Mouse (Mus musculus): Measurements from ENCODE around the gene Ptpn20. TPM values are rescaled to one million over a fixed set of nuclear protein-coding genes. Genes with fewer than 3 reads are reported as not detected.
A peak's percentile ranks its signal among the peaks of the same experiment; 100 is the strongest.

The Ptpn20 gene
- total RNA-seq (2021) = not detected in 2 replicates
- long read RNA-seq, experiment 1 = 0 reads
- long read RNA-seq, experiment 2 = 0 reads

DNA sequence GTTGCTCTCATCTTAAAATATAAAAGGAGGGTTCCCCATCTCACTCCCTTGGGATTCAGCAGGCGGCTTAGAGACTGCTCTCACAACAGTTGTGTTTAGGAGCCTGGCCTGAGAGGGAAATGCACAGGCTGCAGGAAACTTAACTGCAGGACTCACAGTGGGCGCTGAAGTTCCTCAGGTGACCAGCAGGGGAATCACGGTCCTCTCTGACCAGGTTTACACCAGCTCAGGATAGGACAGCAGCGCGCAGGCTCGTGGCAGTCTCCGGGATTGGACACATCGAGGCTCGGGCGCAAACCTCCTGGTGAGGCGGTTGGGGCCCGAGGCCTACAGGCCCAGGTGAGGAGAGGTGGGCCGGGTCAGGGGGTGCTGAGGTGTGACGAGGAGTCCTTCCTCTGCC is at the start of gene Ptpn20:
Gene Ptpn20 (plus strand): TSS at position 257 of the 400 bp plus-strand sequence.
- DNase-seq = peak; percentile 4

GRCm38 (mm10) chr14:33539559-33540167 is 49.3 kb upstream of the Ptpn20 start:
- DNase-seq = no peak

DNA sequence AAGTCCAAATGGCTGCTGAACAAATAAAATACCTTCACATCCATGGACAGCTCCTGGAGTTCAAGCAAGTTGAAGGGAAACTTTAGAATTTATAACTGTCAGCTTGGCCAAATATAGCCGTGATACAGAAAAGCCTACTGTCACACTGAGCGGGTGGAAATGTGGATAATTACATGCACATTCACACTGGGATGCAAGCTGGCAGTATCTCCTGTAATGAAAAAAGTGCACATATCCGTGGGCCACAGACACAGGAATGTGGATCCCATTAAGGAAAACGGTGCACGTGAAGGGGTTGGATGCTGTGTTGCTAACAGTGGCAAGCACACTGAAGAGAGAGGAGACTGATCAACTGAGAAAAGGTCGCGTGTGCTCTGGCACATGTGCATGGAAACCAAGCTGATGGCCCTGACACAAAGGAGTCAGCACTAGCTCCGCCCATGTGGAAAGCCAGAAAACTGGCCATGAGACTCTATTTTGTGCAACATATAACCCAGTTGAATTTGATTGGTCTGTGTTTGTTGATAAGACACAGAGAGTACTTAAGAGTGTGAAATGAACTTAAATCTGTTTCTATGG is 43.4 kb upstream of the Ptpn20 start:
- DNase-seq = no peak

DNA sequence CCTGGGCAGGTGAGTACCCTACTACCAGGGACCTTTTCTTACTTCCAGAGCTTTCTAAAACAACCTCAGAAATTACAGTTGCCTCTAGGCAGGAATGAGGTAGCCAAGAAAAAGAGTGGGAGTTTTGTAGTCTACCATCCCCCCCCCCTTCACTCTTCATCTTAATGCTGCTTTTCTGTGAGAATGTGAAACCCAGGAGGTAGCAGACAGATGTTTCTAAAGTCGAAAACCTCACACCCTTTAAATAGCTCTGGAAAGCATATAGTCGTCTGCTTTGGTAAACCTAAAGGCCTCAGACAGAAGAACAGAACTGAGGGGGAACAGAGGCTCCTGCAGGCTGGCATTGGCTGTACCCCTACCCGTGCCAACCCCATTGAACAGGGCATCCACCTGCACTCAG is 40.4 kb upstream of the Ptpn20 start:
- DNase-seq = no peak

DNA sequence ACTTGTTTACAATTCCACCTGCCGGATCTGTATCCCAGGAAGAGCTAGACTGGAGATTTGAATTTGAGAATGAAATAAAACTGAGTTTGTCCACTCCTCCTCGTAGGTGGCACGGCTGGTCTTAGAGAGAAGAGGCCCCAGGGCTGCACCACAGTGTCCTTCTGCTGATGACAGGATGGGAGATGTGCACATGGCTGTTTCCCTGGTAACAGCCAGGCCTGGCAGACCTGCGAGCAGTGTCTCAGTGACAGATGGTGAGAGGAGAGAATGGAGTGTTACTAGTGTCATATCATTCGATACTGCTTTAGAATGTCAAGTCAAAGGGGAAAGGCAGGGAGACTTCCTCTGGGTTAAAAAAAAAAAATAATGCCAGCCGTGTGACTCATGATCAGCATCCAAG is 39.2 kb upstream of the Ptpn20 start:
- peak; percentile 16 for DNase-seq

- DNase-seq = no peak
These were observed 18.3 kb upstream of the Ptpn20 start for GRCm38 (mm10) chr14:33570737-33571136.

DNA sequence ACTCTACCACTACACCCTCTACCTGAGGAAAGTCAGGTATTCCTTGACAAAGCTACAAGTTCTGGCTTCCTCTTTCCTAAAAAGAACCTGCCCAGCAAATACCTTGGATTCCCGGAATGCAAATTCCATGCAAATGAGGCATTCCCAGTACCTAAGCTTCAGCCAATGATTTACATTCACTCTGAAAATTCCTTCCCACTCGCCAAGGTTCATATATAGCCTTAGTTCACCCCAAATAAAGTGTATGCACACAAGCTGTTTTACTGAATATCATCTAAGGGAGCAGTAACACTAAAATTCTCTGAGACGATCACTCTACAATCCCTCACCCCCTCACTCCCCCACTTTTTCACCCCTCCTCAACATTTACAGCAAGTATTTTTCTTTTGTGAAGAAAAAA is 15.4 kb upstream of the Ptpn20 start:
- no peak for DNase-seq

- DNase-seq = no peak
These were observed 9.1 kb upstream of the Ptpn20 start for GRCm38 (mm10) chr14:33579771-33580484.

DNA sequence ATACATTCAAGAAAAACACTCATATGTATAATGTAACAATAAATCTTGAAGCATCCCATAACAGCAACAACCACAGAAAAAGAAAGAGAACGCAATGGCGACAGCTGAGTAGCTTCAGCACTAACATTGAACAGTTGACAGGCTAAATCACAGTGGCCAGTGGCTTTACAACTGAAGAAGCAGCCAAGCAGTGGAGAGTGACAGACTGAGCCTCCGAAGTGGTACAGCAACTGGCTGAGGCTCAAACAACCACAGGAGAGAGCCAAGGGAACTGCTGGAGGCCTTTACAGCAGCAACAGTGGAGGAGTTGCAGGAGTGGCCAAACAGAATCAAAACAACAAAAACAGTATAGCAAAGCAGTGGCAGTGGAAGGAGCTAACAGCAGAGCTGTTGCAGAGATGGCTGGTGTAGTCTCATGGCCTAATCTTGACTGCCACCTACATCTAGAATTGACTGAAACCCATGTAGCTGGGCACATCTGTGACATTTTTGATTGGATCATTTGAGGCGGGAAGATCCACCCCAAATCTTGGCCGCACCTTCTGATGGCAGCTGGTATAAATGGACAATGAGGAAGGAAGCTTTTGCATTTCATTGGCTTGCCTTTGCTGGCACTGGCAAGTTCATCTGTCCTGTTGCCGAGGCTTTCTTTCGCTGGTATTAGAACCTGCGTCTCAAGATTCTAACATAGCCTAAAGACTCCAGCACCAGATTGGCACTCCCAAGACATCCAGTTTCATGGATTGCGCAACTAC is 9.5 kb downstream of the Ptpn20 start:
- no peak for DNase-seq

DNA sequence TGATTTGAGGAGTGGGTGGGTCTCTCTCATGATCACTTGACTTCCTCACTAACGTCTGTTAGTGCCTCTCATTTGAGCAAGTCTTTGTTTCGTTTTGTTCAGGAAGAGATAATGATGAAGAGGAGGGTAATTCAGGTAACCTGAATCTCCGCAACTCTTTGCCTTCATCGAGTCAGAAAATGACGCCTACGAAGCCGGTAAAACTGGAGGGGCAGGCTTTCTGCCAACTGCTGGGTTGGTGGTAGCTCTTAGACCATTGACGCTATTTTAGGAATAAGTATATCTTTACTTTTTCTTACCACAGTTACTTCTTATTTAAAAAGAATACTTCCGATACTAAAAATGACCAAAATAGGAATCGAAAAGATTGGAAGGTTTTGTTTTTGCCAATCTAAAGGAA is 18.4 kb downstream of the Ptpn20 start:
- no peak for DNase-seq

GRCm38 (mm10) chr14:33625036-33625435 is 36.0 kb downstream of the Ptpn20 start:
- DNase-seq = no peak

DNA sequence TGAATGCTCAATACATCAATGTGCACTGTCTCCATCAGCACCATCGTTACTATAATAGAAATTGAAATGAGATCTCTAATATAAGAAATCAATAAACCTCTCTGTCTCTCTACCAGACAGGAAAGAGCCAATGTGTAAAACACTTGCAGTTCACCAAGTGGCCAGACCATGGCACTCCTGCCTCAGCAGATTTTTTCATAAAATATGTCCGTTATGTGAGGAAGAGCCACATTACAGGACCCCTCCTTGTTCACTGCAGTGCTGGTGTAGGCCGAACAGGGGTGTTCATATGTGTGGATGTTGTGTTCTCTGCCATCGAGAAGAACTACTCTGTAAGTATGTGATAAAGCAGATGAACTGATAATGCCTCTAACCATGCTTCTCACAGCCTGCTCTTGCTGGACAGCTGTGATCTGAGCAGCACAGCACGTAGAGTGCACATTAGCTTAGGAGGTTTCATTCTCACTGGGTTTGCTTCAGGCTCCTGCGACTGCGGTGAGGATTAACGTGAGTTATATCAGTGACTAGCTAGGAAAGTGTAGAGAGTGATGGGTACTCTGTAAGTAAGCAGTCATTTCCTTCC is 43.9 kb downstream of the Ptpn20 start:
- DNase-seq = peak; percentile 18

DNA sequence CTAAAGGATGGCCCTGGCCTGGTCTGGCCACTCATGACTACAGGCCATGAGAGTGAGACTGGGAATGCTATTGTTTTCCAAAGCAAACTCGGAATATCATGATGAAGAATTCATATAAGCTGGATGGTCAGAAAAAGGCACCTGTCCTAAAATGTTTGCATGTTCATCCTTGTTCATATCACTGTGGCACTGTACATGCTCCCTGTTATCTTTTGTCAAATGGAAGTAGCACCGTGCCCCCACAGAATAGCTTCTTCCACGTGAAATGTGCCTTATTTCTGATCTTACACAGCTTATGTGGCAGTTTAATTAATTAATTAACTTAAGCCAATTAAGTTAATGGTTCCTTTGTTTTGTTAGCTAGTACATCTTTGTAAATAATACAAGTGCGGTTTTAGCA is 45.3 kb downstream of the Ptpn20 start:
- DNase-seq = no peak

DNA sequence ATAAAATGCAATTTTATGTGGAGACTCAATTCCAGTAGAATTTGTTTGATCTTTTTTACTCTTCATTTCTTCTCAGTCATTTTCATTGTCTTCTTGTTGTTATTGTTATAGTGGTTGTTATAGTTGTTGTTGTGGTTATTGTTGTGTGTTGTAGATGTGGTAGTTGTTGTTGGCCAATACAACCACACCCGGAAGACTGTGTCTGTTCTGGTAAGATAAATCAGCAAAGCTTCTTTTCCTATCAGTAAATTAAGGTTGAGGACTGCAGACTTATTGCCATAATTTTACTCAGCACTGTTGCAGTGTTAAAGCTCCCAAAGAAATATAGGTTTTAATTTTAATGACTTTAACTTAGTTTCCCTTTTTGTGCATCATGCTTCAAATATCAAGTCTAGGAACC is 45.8 kb downstream of the Ptpn20 start:
- DNase-seq = no peak

DNA sequence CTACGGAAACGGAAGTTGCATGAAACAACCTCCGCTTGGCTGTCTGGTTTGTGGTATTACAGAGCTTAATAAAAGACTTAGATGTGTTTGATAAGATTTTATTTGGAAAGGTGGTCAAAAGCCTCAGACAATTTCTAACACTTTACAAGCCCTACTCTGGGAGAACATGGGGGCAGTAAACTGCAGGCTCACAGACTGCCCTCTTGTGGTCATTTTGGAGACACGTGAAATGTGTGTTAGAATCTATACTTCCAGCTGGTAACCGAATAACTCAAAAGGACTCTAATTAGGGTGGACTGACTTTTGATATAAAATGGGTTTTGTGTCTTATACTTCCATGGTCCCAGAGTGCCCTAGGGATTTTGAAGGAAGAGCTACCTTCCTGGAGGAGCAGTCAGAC is 50.4 kb downstream of the Ptpn20 start:
- no peak for DNase-seq

GRCm38 (mm10) chr14:33650721-33651120 is 61.7 kb downstream of the Ptpn20 start:
- DNase-seq = peak; percentile 38

DNA sequence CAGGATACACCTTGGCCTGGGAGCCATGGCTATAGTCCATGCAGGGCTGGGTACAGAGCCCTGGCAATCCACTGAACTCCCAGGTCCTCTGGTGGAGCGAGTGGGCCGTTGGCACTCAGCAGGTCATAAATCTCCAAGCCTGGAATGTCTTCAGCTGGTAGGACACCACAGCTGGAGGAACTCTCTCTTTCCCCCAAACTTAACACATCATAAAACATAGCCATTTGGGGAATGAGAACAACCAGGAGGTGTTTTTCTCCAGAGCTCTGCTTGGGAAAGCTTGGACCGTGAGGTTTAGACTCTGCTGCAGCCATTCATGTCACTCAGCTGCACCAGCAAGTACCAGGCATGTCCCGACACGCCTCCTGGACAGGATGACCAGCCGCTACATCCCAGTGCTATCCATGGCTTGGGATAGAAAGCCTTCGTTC is 68.5 kb downstream of the Ptpn20 start:
- no peak for DNase-seq

GRCm38 (mm10) chr14:33658331-33658730 is 69.3 kb downstream of the Ptpn20 start:
- no peak for DNase-seq

GRCm38 (mm10) chr14:33662080-33662479 is 73.1 kb downstream of the Ptpn20 start:
- DNase-seq = no peak

GRCm38 (mm10) chr14:33666301-33666700 is 77.3 kb downstream of the Ptpn20 start:
- DNase-seq = no peak

DNA sequence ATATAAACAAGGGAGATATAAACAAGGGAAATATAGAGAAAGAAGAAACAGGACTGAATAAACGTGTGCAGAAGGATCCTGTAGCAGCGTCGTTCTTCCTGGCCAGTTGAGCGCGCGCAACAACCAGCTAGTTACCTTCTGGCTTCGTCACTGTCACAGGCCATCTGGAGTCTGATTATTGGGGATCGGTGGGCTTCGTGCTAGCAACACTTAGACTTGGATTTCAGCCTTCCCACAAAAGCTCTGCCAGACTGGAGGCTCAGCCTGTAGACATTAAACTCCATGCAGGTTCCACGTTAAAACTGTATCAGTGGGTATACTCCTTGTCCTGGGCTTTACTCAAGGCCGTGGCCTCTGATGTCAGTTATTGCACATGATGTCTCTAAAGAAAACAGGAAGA is 80.9 kb downstream of the Ptpn20 start:
- no peak for DNase-seq

DNA sequence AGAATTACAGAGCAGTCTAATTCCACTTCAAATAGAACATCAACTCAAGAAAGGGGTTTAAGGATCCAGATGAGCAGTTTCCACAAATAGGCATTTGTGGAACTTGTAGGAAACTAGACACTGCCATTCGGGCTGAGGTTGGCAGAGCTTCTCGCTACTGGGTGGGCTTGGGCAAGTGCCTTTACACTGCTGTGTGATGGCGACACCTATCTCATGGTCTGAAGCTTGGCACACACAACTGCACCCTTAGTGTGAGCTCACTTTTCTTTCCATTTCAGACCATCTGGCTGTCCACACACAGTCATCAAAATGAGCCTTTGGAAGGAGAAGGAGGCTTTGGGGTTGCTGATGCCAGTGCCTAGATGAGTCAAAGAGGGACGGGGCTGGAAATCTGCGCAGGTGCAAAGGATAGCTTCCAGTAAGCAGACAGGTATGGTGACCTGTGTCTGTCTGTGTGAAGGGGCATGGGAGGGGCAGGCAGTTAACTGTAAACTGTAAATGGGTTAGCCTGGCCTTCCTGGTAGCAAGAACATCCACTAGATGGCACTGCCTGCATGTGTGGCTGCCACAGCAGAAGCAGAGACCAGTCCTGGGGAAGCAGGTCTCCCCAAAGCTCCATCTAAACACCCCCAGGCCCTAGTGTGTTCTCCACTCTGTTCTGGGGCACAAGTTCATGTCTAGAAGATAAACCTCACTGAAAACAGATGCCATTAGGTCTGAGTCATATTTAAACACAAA is 84.5 kb downstream of the Ptpn20 start:
- DNase-seq = peak; percentile 62

Data from adrenal gland, postnatal 14 days (tissue).